Comparison of ENCODE assay signal across 20 mouse cellular contexts in the genomic region with DNA sequence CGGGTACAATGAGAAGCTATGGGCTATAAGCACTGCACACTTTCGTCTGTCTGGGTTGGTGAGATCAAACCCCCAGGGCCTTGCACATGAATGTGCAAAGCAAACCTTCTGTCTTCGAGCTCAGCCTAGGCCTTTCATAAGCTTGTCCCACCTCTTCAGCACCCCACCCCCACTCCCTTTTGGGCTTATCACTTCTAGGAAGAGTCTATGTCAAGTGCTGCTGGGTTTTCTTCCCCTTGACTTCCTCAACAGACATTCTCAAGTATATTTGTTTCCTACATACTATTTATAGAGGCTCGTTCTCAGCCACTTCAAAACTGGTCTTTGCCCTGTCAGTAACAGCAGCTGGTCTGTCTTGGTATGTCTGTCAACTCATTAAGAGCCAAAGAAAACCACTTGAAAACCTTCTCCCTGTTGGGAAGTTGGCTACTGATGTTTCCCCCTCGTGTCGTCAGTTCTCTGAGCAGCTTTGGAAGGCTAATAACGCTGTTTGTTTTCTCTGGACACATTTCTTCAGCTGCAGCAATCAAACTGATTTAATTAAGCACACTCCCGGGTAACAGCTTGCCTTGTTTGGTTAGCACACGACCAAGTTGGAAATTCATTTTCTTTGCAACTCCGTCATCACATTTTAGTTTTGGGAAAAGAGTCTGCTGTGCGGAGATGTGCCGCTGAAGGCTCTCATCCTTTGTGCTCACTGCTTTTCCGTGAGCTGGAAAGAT. TPM values are rescaled to one million over a fixed set of nuclear protein-coding genes. Genes with fewer than 3 reads are reported as not detected.
DNase-seq lines count a peak whose midpoint lies in the region; ATAC-seq lines count a peak whose summit lies in the region.
"Had no signal": no experiment of that assay in that cellular context is flagged by ENCODE, and none has a peak within 500 bp of the region (broad histone marks: within the 10 kb centered on the region; RNA-seq: fewer than 3 reads in every experiment).

No protein-coding gene starts in this region.

- no peaks in the 10 kb centered on the region for H3K9me3 ChIP-seq in forebrain, embryonic 14.5 days (replicated peaks; ENCODE audit: control insufficient read depth, low read length)
- no peaks in the 10 kb centered on the region for H3K9me3 ChIP-seq in forebrain, embryonic 13.5 days (replicated peaks)
- H3K9me3 ChIP-seq: embryonic facial prominence, embryonic 15.5 days; heart, embryonic 10.5 days; midbrain, embryonic 13.5 days had no signal

- no peaks in the 10 kb centered on the region for H3K27me3 ChIP-seq in forebrain, embryonic 14.5 days (replicated peaks; ENCODE audit: control insufficient read depth, insufficient read depth, low read length)
- no peaks in the 10 kb centered on the region for H3K27me3 ChIP-seq in forebrain, embryonic 13.5 days
- H3K27me3 ChIP-seq: embryonic facial prominence, embryonic 15.5 days; midbrain, embryonic 13.5 days had no signal

- no peak overlapping the region for H3K4me3 ChIP-seq in forebrain, embryonic 14.5 days (ENCODE audit: low read depth, low read length)
- H3K4me3 ChIP-seq in forebrain, embryonic 13.5 days, result no peak overlapping the region
- H3K4me3 ChIP-seq: embryonic facial prominence, embryonic 15.5 days; heart, embryonic 10.5 days; midbrain, embryonic 13.5 days had no signal

- H3K4me1 ChIP-seq in forebrain, embryonic 14.5 days (ENCODE audit: control insufficient read depth, insufficient read depth, low read length), result no peaks in the 10 kb centered on the region
- 0 out of 2 replicates have a peak, but pooled peaks cover 3% of the 10 kb centered on the region for H3K4me1 ChIP-seq in forebrain, embryonic 13.5 days
- H3K4me1 ChIP-seq: embryonic facial prominence, embryonic 15.5 days; midbrain, embryonic 13.5 days had no signal

- no peak overlapping the region for H3K4me2 ChIP-seq in forebrain, embryonic 14.5 days (ENCODE audit: low read length)
- H3K4me2 ChIP-seq in forebrain, embryonic 13.5 days, result no peak overlapping the region
- H3K4me2 ChIP-seq: embryonic facial prominence, embryonic 15.5 days; midbrain, embryonic 13.5 days had no signal

- peak; percentile 39 for DNase-seq in forebrain, embryonic 14.5 days (ENCODE audit: low spot score)
- peak; percentile 33 to 57 for DNase-seq in kidney, postnatal 4 days
- no peak for DNase-seq in kidney, adult 9 months
- DNase-seq in A20 (ENCODE audit: low read depth, low spot score), result peak; percentile 18
- DNase-seq in layer of hippocampus, postnatal 14 days (ENCODE audit: low spot score in 2 of 2), result peak; percentile 4 to 30
- no peak for DNase-seq in adrenal gland, adult (ENCODE audit: inconsistent age in 2 of 2, low spot score in 1 of 2)
- DNase-seq: adrenal gland, postnatal 36 days; cerebellum, adult 9-10 months; right cerebral cortex, postnatal 25 days had no signal

- no peaks in the 10 kb centered on the region for H3K36me3 ChIP-seq in forebrain, embryonic 14.5 days (ENCODE audit: control insufficient read depth, insufficient read depth, low read length)
- no peaks in the 10 kb centered on the region for H3K36me3 ChIP-seq in forebrain, embryonic 13.5 days (ENCODE audit: poor library complexity, severe bottlenecking)
- H3K36me3 ChIP-seq: embryonic facial prominence, embryonic 15.5 days; heart, embryonic 10.5 days; midbrain, embryonic 13.5 days had no signal

- no peak overlapping the region for H3K27ac ChIP-seq in forebrain, embryonic 14.5 days (ENCODE audit: low read depth, low read length)
- H3K27ac ChIP-seq in forebrain, embryonic 13.5 days, result no peak overlapping the region; the same call in 1 of the 2 replicates
- H3K27ac ChIP-seq: embryonic facial prominence, embryonic 15.5 days; heart, embryonic 10.5 days; liver, embryonic 14.5 days; midbrain, embryonic 13.5 days had no signal

- no peak overlapping the region for H3K9ac ChIP-seq in forebrain, embryonic 14.5 days (ENCODE audit: low read length)
- no peak overlapping the region for H3K9ac ChIP-seq in forebrain, embryonic 13.5 days
- H3K9ac ChIP-seq: embryonic facial prominence, embryonic 15.5 days; liver, embryonic 14.5 days; midbrain, embryonic 13.5 days had no signal

- WGBS in forebrain, embryonic 14.5 days, result 55% methylated on average over 13 of the region's 13 CpGs
- 59% methylated on average over 13 of the region's 13 CpGs for WGBS in forebrain, embryonic 13.5 days

- ATAC-seq in forebrain, embryonic 14.5 days, result no peak
- no peak for ATAC-seq in forebrain, embryonic 13.5 days
- no peak for ATAC-seq in CD4-positive, CD25-positive, alpha-beta regulatory T cell, adult 4 months
- ATAC-seq: midbrain, embryonic 13.5 days; Patski had no signal

RNA-seq across cellular contexts. Expression of gene Iqcf5, which starts 1.5 kb away (rescaled TPM):
- not detected in 2 replicates for polyA plus RNA-seq in forebrain, embryonic 14.5 days (2014; fragmentation: Nextera tagmentation; extraction: Ambion mirVana)
- not detected in 2 replicates for polyA plus RNA-seq in forebrain, embryonic 13.5 days (2015; fragmentation: Nextera tagmentation; extraction: Ambion mirVana)
- under 1 TPM in 1 of 2 experiments, not detected in 1; 0.67 TPM for total RNA-seq in layer of hippocampus, postnatal 14 days (2021)
- polyA plus RNA-seq in CD4-positive, CD25-positive, alpha-beta regulatory T cell, adult 4 months (2017; shearing (Covaris generic)), result not detected
- total RNA-seq: adrenal gland, postnatal 36 days; left cerebral cortex, adult 18-20 months; neutrophil, adult 5-6 weeks had no signal
- polyA plus RNA-seq: embryonic facial prominence, embryonic 15.5 days; heart, embryonic 10.5 days; intestine, embryonic 14.5 days; liver, embryonic 14.5 days; midbrain, embryonic 13.5 days; Patski; stomach, embryonic 16.5 days had no signal

RNA-seq across cellular contexts. Expression of gene Iqcf1, which starts 13.1 kb away (rescaled TPM):
- polyA plus RNA-seq in forebrain, embryonic 14.5 days (2014; fragmentation: Nextera tagmentation; extraction: Ambion mirVana), result not detected in 2 replicates
- polyA plus RNA-seq in forebrain, embryonic 13.5 days (2015; fragmentation: Nextera tagmentation; extraction: Ambion mirVana), result not detected in 2 replicates
- total RNA-seq in layer of hippocampus, postnatal 14 days (2021), result not detected
- not detected for polyA plus RNA-seq in CD4-positive, CD25-positive, alpha-beta regulatory T cell, adult 4 months (2017; shearing (Covaris generic))
- total RNA-seq: adrenal gland, postnatal 36 days; left cerebral cortex, adult 18-20 months; neutrophil, adult 5-6 weeks had no signal
- polyA plus RNA-seq: embryonic facial prominence, embryonic 15.5 days; heart, embryonic 10.5 days; intestine, embryonic 14.5 days; liver, embryonic 14.5 days; midbrain, embryonic 13.5 days; Patski; stomach, embryonic 16.5 days had no signal

RNA-seq across cellular contexts. Expression of gene Parp3, which starts 36.1 kb away (rescaled TPM):
- 0.63 and 0.72 TPM in 2 replicates for polyA plus RNA-seq in forebrain, embryonic 14.5 days (2014; fragmentation: Nextera tagmentation; extraction: Ambion mirVana)
- polyA plus RNA-seq in forebrain, embryonic 13.5 days (2015; fragmentation: Nextera tagmentation; extraction: Ambion mirVana), result 0.23 and 0.70 TPM in 2 replicates
- 1 to 10 TPM; 3.2 to 5.1 TPM for total RNA-seq in layer of hippocampus, postnatal 14 days (2021)
- polyA plus RNA-seq in CD4-positive, CD25-positive, alpha-beta regulatory T cell, adult 4 months (2017; shearing (Covaris generic)), result 10 to 100 TPM; 52.6 to 68.5 TPM

RNA-seq across cellular contexts. Expression of gene Rrp9, which starts 37.1 kb away (rescaled TPM):
- 45.6 and 48.9 TPM in 2 replicates for polyA plus RNA-seq in forebrain, embryonic 14.5 days (2014; fragmentation: Nextera tagmentation; extraction: Ambion mirVana)
- 52.8 and 58.5 TPM in 2 replicates for polyA plus RNA-seq in forebrain, embryonic 13.5 days (2015; fragmentation: Nextera tagmentation; extraction: Ambion mirVana)
- 10 to 100 TPM; 31.5 to 37.0 TPM for total RNA-seq in layer of hippocampus, postnatal 14 days (2021)
- 10 to 100 TPM; 35.4 to 37.4 TPM for polyA plus RNA-seq in CD4-positive, CD25-positive, alpha-beta regulatory T cell, adult 4 months (2017; shearing (Covaris generic))

RNA-seq across cellular contexts. Expression of gene Gpr62, which starts 47.2 kb away (rescaled TPM):
- polyA plus RNA-seq in forebrain, embryonic 14.5 days (2014; fragmentation: Nextera tagmentation; extraction: Ambion mirVana), result 0.56 and 0.89 TPM in 2 replicates
- 0.37 and 0.45 TPM in 2 replicates for polyA plus RNA-seq in forebrain, embryonic 13.5 days (2015; fragmentation: Nextera tagmentation; extraction: Ambion mirVana)
- total RNA-seq in layer of hippocampus, postnatal 14 days (2021), result 1 to 10 TPM; 7.1 to 7.4 TPM
- not detected for polyA plus RNA-seq in CD4-positive, CD25-positive, alpha-beta regulatory T cell, adult 4 months (2017; shearing (Covaris generic))
- total RNA-seq: neutrophil, adult 5-6 weeks had no signal
- polyA plus RNA-seq: liver, embryonic 14.5 days had no signal

Comparison
In these comparisons a context has a peak if more than half of its experiments do, and no peak if none do; other contexts are left out.
1. DNase-seq: peak in forebrain, embryonic 14.5 days (single experiment), kidney, postnatal 4 days (2 of 2), A20 (single experiment) and layer of hippocampus, postnatal 14 days (2 of 2); none in kidney, adult 9 months (single experiment) and adrenal gland, adult (0 of 2).
2. RNA of gene Parp3, which starts 36.1 kb away (polyA plus RNA-seq): 52.6 to 68.5 TPM in CD4-positive, CD25-positive, alpha-beta regulatory T cell, adult 4 months; 0.23 to 0.70 TPM in forebrain, embryonic 13.5 days and 0.63 to 0.72 TPM in forebrain, embryonic 14.5 days; every median in the first group is over 10 times any median in the second.